Mouse (Mus musculus) erythroblast, embryonic 14.5 days (primary cell): Measurements from ENCODE around the gene Pgm5. TPM values are rescaled to one million over a fixed set of nuclear protein-coding genes. Genes with fewer than 3 reads are reported as not detected.
"Not testable (repeated sequence)": the region's sequence is repeated elsewhere in the genome, so short reads cannot be mapped to it uniquely, and the experiment has no call there.

ENCODE experiments used
- H3K27me3 ChIP-seq: 2 replicates; pipeline ENCODE4 v1.6.1; 2012; ENCODE audit warnings: inconsistent platforms; ENCODE audit not compliant: control insufficient read depth
- H3K36me3 ChIP-seq: 2 replicates; pipeline ENCODE4 v1.6.1; 2012; ENCODE audit warnings: mild to moderate bottlenecking, inconsistent platforms; ENCODE audit not compliant: control insufficient read depth
- H3K4me1 ChIP-seq: 2 replicates; pipeline ENCODE4 v1.6.1; 2012; ENCODE audit warnings: inconsistent platforms; ENCODE audit not compliant: control insufficient read depth
- H3K4me3 ChIP-seq: replicated peaks from 2 replicates; pipeline ENCODE3; 2012; ENCODE audit warnings: moderate library complexity, mild to moderate bottlenecking, inconsistent platforms
- H3K9me3 ChIP-seq: 2 replicates; pipeline ENCODE4 v1.6.1; 2012; ENCODE audit warnings: low read length, inconsistent platforms, mixed read lengths; ENCODE audit not compliant: control insufficient read depth
- GATA1 ChIP-seq: IDR thresholded peaks from 2 replicates; pipeline ENCODE4 v1.6.1; 2012; ENCODE audit warnings: low read length, inconsistent platforms, mixed read lengths
- TAL1 ChIP-seq: IDR thresholded peaks from 3 replicates; pipeline ENCODE4 v1.6.1; 2012; ENCODE audit warnings: low read length, inconsistent platforms, mixed read lengths
- polyA plus RNA-seq: library from polyadenylated mRNA; stranded (reverse); fragments of >175 nt; gene quantifications from 2 replicates; pipeline ENCODE4 v1.2.3, GENCODE M21; 2012

Pgm5 gene
- polyA plus RNA-seq, 1 experiment, result not detected

DNA sequence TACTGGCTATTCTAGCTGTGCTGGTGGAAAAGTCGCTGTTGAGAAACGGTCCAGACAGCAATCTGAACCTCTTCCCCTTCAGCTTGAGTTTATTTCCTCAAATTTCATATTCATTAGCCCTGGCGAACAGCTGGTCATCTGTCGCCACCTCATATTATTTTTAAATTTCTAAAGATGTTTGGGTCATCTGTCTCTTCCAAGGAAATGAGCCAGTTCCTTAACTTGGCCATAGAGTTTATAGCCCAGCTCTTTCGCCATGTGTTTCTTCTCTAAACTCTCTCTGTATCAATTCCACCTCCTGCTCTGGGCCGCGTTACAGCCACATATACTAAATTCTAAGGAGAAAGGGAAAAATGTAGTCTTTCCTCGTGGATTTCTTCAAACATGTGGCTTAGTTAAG is 158.0 kb downstream of the Pgm5 start:
- Histone ChIP-seq H3K36me3 (no peaks in the 10 kb centered on the region), H3K4me3 (no peak overlapping the region), H3K27me3 (no peaks in the 10 kb centered on the region), H3K9me3 (no peaks in the 10 kb centered on the region), H3K4me1 (no peaks in the 10 kb centered on the region)
- no peak for TF ChIP-seq GATA1
- no peak for TF ChIP-seq TAL1

- H3K9me3 ChIP-seq, result not testable (repeated sequence)
Measured at GRCm38 (mm10) chr19:24703168-24703567, 158.5 kb downstream of the Pgm5 start.

GRCm38 (mm10) chr19:24701716-24702115 is 159.9 kb downstream of the Pgm5 start:
- no peaks in the 10 kb centered on the region for H3K36me3 ChIP-seq
- no peaks in the 10 kb centered on the region for H3K4me1 ChIP-seq
- TF ChIP-seq TAL1, result no peak
- TF ChIP-seq GATA1, result no peak
- H3K4me3 ChIP-seq, result no peak overlapping the region
- no peaks in the 10 kb centered on the region for H3K27me3 ChIP-seq
- H3K9me3 ChIP-seq, result no peaks in the 10 kb centered on the region

More at GRCm38 (mm10) chr19:24703168-24703567, 158.5 kb downstream of the Pgm5 start:
- H3K36me3 ChIP-seq, H3K4me1 ChIP-seq, H3K27me3 ChIP-seq, H3K4me3 ChIP-seq: not testable (repeated sequence)

- Histone ChIP-seq H3K9me3 (no peaks in the 10 kb centered on the region), H3K4me3 (no peak overlapping the region), H3K27me3 (no peaks in the 10 kb centered on the region), H3K36me3 (no peaks in the 10 kb centered on the region), H3K4me1 (no peaks in the 10 kb centered on the region)
- TF ChIP-seq GATA1 (no peak), TAL1 (no peak)
Measured at GRCm38 (mm10) chr19:24700664-24701063, 161.0 kb downstream of the Pgm5 start.

GRCm38 (mm10) chr19:24699910-24700309 is 161.7 kb downstream of the Pgm5 start:
- no peaks in the 10 kb centered on the region for H3K36me3 ChIP-seq
- no peaks in the 10 kb centered on the region for H3K4me1 ChIP-seq
- TF ChIP-seq TAL1 (no peak), GATA1 (no peak)
- no peaks in the 10 kb centered on the region for H3K9me3 ChIP-seq
- no peak overlapping the region for H3K4me3 ChIP-seq
- H3K27me3 ChIP-seq, result no peaks in the 10 kb centered on the region

- TF ChIP-seq TAL1 (no peak), GATA1 (no peak)
- Histone ChIP-seq H3K4me1 (no peaks in the 10 kb centered on the region), H3K9me3 (no peaks in the 10 kb centered on the region), H3K4me3 (no peak overlapping the region), H3K36me3 (no peaks in the 10 kb centered on the region), H3K27me3 (no peaks in the 10 kb centered on the region)
Measured at GRCm38 (mm10) chr19:24699196-24699595, 162.5 kb downstream of the Pgm5 start.

- H3K27me3 ChIP-seq, result no peaks in the 10 kb centered on the region
- TF ChIP-seq GATA1, result no peak
- TF ChIP-seq TAL1, result no peak
Measured at GRCm38 (mm10) chr19:24698651-24699050, 163.0 kb downstream of the Pgm5 start.

DNA sequence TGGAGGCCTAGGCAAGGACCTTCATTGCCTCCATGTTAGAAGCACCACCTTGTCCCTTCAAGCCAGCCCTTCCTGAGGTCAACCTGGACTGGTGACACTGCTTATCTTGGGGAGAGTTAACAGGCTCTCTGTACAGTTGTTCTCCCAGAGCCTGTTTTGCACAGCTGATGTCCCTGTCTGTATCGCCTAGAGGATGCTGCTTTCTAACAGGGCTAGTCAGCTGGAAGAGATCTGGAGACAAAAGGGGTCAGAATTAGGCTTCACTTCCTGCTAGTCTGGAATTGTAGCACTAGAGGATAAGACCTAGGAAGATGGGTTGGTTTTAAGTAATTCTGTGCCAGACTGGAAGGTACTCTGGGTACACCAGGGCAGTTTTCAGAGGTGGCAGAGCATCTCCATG is 163.7 kb downstream of the Pgm5 start:
- TF ChIP-seq TAL1, result no peak
- no peak for TF ChIP-seq GATA1
- no peaks in the 10 kb centered on the region for H3K36me3 ChIP-seq
- H3K9me3 ChIP-seq, result no peaks in the 10 kb centered on the region
- H3K27me3 ChIP-seq, result no peaks in the 10 kb centered on the region
- no peak overlapping the region for H3K4me3 ChIP-seq
- no peaks in the 10 kb centered on the region for H3K4me1 ChIP-seq

More at GRCm38 (mm10) chr19:24698651-24699050, 163.0 kb downstream of the Pgm5 start:
- no peaks in the 10 kb centered on the region for H3K9me3 ChIP-seq
- no peak overlapping the region for H3K4me3 ChIP-seq
- H3K36me3 ChIP-seq, result no peaks in the 10 kb centered on the region
- no peaks in the 10 kb centered on the region for H3K4me1 ChIP-seq

GRCm38 (mm10) chr19:24692691-24693090 is 169.0 kb downstream of the Pgm5 start:
- H3K4me1 ChIP-seq, result no peaks in the 10 kb centered on the region
- TF ChIP-seq GATA1 (no peak), TAL1 (no peak)
- H3K36me3 ChIP-seq, result no peaks in the 10 kb centered on the region
- H3K9me3 ChIP-seq, result no peaks in the 10 kb centered on the region
- H3K27me3 ChIP-seq, result no peaks in the 10 kb centered on the region
- no peak overlapping the region for H3K4me3 ChIP-seq

DNA sequence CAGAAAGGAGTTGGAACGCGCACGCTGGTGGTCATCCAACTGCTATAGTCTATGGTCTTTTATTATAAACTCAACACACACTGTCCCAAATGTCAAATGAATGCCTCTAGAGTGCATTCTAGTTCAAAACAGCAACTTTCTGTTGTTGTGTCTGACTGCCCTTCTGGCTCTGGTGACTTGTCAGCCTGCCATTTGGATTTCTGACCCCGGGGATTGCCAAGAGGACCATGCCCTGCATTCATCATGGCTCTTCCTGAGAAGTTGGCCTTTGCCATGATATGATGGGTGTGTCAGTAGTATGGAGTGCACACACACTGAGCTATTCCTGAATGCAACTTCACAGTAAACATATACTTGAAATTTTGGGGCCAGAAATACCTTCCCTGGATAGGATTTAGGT is 172.1 kb downstream of the Pgm5 start:
- no peak overlapping the region for H3K4me3 ChIP-seq
- TF ChIP-seq TAL1, result no peak
- no peak for TF ChIP-seq GATA1
- no peaks in the 10 kb centered on the region for H3K36me3 ChIP-seq
- no peaks in the 10 kb centered on the region for H3K27me3 ChIP-seq
- no peaks in the 10 kb centered on the region for H3K9me3 ChIP-seq
- H3K4me1 ChIP-seq, result no peaks in the 10 kb centered on the region
